Mouse (Mus musculus): Measurements from ENCODE around the gene Oas1d.

- no peak for TF ChIP-seq POLR2A (IDR thresholded peaks at IDR 0.05; ENCODE audit: extremely low read depth, insufficient read depth, low read length)
- TF ChIP-seq CTCF (IDR thresholded peaks at IDR 0.05; ENCODE audit: low read depth, low read length): no peak
Observed at GRCm38 (mm10) chr5:120898307-120898706, 16.0 kb upstream of the Oas1d start.
